Mouse (Mus musculus) spleen, adult 2 months (tissue): Measurements from ENCODE around the gene Gm40193. TPM values are rescaled to one million over a fixed set of nuclear protein-coding genes. Genes with fewer than 3 reads are reported as not detected.
A peak's percentile ranks its signal among the peaks of the same experiment; 100 is the strongest.
"Not testable (repeated sequence)": the region's sequence is repeated elsewhere in the genome, so short reads cannot be mapped to it uniquely, and the experiment has no call there.

ENCODE experiments used
- DNase-seq, 2 experiments: peaks; one replicate each; pipeline versions ENCODE4 v3.0.0 to v3.0.0-alpha.2; 2012 to 2021; ENCODE audit warnings: low spot score in 2 of 2, low read depth in 1 of 2
- H3K27ac ChIP-seq: fragments of 200-500 bp; 2 replicates; pipeline ENCODE4 v1.5.1; 2012; ENCODE audit warnings: low read length, inconsistent platforms; ENCODE audit not compliant: insufficient read depth
- H3K27me3 ChIP-seq: fragments of 200-500 bp; 2 replicates; pipeline ENCODE4 v1.6.1; 2012; ENCODE audit warnings: mild to moderate bottlenecking, moderate library complexity, low read length, inconsistent platforms; ENCODE audit not compliant: control insufficient read depth, insufficient read depth
- H3K36me3 ChIP-seq: fragments of 200-500 bp; 2 replicates; pipeline ENCODE4 v1.6.1; 2012; ENCODE audit warnings: mild to moderate bottlenecking, low read length, inconsistent platforms; ENCODE audit not compliant: control insufficient read depth, insufficient read depth
- H3K4me1 ChIP-seq: fragments of 200-500 bp; 2 replicates; pipeline ENCODE4 v1.6.1; 2011; ENCODE audit warnings: inconsistent platforms; ENCODE audit not compliant: control insufficient read depth, insufficient read depth, insufficient read length
- H3K4me3 ChIP-seq: fragments of 200-500 bp; 2 replicates; pipeline ENCODE4 v1.5.1; 2011; ENCODE audit warnings: mild to moderate bottlenecking, inconsistent platforms; ENCODE audit not compliant: insufficient read depth, insufficient read length; ENCODE audit errors: extremely low read depth
- CTCF ChIP-seq: fragments of 200-500 bp; IDR thresholded peaks from 2 replicates; pipeline ENCODE4 v1.5.1; 2011; ENCODE audit warnings: mild to moderate bottlenecking, inconsistent platforms; ENCODE audit not compliant: insufficient read depth, insufficient read length, insufficient replicate concordance; ENCODE audit errors: extremely low read depth
- POLR2A ChIP-seq: fragments of 200-500 bp; IDR thresholded peaks from 2 replicates; pipeline ENCODE4 v1.6.1; 2011; ENCODE audit warnings: low read depth, low read length, inconsistent platforms
- WGBS: fragments of 180-500 bp; shearing (Covaris S2); methylation state at CpG from one replicate; pipeline ENCODE4 v1.1.7; 2018; 5-methylcytosine and 5-hydroxymethylcytosine counted together
- polyA plus RNA-seq: library from polyadenylated mRNA; depleted of rRNA; stranded (reverse); fragments of >200 nt; gene quantifications from 2 replicates; pipeline ENCODE4 v1.2.3, GENCODE M21; 2012

Gm40193 gene
- polyA plus RNA-seq, 1 experiment = not detected

DNA sequence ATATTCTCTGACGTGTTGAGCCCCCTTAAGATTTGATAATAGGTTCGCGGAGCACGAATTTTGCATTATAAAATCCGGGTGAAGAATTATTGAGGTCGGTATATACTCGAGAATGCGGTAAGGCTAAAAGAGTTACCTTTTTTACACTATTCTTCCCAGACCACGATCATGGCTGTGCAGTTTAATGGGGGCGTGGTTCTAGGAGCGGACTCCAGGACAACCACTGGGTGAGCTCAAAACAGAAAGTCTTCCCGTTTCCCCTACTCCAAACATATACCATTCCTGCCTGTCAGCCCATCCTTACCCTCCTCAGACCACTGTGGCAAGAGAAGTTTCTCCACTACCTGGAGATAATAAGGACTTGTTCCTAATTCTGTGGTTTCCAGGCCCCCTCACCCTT, 7.0 kb downstream of the Gm40193 start:
- TF ChIP-seq POLR2A = no peak
- no peak for TF ChIP-seq CTCF
- 4% methylated on average over 12 of the region's 12 CpGs for WGBS
- peaks cover 17% of the 10 kb centered on the region for H3K36me3 ChIP-seq
- no peak overlapping the region for H3K27ac ChIP-seq
- H3K4me3 ChIP-seq = peak overlapping the region; percentile 96
- DNase-seq = no peak
- no peaks in the 10 kb centered on the region for H3K27me3 ChIP-seq
- H3K4me1 ChIP-seq = no peaks in the 10 kb centered on the region

DNA sequence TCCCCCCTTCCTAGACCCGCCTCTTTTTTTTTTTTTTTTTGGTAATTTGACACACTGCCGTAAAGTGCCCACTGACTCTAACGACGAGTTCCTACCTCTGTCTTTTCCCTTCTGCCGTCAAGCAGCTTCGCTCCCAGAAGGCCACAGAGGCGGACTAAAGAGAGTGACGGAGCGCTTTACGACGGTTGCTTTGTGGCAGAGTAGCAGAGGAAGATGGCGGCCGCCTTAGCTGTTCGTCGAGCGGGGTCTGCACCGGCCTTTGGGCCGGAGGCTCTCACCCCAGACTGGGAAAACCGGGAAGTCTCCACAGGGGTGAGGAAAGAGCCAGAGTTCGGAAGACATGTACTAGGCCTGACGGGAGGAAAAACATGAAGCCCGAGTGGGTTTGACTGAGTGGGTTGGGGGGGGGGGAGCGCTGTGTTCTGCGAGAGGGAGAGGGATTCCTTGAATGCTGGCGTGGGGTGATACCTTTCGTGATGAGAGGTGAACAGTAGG, 7.5 kb downstream of the Gm40193 start, which contains the start of gene Psmb6:
TSS of gene Psmb6 (plus strand) at position 184 of the 495 bp plus-strand sequence.
- peak; percentile 90 to 95 for DNase-seq
- no peak within 1 kb of the TSS; the same call in 1 of the 2 replicates for H3K27ac ChIP-seq
- no peaks in the 10 kb centered on the region for H3K27me3 ChIP-seq
- H3K4me1 ChIP-seq = no peaks in the 10 kb centered on the region
- TF ChIP-seq CTCF (no peak), POLR2A (peak; percentile 83)
- under 1% methylated on average over 25 of the region's 26 CpGs for WGBS
- peak within 1 kb of the TSS; percentile 96 for H3K4me3 ChIP-seq
- H3K36me3 ChIP-seq = peaks cover 17% of the 10 kb centered on the region

DNA sequence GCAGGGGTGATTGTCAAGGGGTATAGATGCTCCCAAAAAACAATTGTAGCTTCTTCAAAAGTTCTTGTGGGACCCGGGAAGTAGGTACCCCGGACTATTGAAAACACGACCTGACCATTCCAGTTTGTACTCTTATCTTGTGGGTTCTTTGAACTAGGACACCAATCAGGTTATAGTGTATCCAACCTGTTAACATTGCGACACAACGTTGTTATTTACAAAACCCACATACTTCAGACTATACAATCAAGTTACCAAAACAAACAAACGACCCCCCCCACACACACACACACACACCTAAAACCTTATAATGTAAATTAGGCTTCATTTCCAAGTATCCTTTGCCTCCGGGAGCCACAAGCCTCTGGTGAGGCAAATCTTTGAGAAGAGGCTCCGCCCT, 8.0 kb downstream of the Gm40193 start:
- WGBS = 5% methylated on average over 8 of the region's 8 CpGs
- Histone ChIP-seq H3K36me3 (peaks cover 17% of the 10 kb centered on the region), H3K4me3 (peak overlapping the region; percentile 17; the same call in 1 of the 2 replicates), H3K4me1 (no peaks in the 10 kb centered on the region), H3K27ac (no peak overlapping the region), H3K27me3 (no peaks in the 10 kb centered on the region)
- TF ChIP-seq CTCF (no peak), POLR2A (no peak)
- no peak for DNase-seq

DNA sequence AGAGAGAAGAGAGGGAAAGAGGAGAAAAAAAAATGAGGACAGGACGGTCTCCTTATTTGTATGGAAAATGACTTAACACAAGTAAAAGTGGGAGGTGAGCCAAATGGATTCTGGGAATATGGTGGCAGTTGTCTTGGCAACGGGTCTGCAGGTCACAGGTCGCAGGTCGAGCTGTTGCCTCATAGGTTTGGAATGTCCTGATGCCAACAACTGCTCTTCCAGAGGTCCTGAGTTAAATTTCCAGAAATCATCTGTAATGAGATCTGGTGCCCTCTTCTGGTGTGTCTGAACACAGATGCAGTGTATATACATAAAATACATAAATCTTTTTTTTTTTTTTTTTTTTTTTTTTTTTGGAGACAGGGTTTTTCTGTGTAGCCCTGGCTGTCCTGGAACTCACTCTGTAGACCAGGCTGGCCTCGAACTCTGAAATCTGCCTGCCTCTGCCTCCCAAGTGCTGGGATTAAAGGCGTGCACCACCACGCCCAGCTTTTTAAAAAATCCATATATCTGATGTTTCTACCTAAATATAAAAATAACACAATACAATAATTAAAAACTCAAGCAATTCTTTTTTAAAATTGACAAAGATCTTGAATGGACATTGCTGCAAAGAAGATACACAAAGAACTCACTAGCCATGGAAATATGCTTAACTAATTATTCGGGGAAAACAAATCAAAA, 9.3 kb downstream of the Gm40193 start:
- peaks cover 17% of the 10 kb centered on the region for H3K36me3 ChIP-seq
- WGBS = 93% methylated on average over 8 of the region's 8 CpGs
- not testable (repeated sequence) for H3K27ac ChIP-seq, H3K4me3 ChIP-seq, H3K4me1 ChIP-seq, DNase-seq, H3K27me3 ChIP-seq

DNA sequence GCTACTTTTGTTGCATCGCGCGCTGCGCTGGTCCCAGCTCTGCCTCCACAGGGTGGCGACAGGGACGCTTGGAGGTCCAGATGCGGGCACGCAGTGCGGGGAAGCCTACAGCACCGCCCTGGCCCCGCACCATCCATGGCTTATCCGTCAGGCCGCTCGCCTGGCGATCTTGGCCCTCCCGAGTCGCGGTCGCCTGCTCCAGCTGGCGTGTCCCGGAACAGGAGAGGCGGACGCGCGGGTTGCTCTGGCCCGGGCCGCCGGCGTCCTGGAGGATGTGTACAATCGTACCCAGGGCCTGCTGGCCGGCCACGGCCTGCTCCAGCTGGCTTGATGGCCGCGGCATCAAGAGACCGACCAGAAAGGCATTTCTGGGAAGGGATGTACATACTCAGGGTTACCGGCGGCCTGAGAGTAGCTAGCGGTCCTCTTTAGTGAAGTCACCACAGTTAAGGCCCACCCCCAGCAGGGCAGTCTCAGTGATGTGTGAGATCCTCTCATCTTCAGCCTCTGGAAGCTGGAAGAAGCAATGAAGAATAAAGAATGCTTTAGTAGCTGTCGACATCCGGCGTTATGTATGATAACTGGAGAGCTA, 12.5 kb downstream of the Gm40193 start:
- no peaks in the 10 kb centered on the region for H3K36me3 ChIP-seq
- H3K4me3 ChIP-seq = no peak overlapping the region
- H3K4me1 ChIP-seq = no peaks in the 10 kb centered on the region
- DNase-seq = no peak
- 82% methylated on average over 41 of the region's 41 CpGs for WGBS
- TF ChIP-seq CTCF (no peak), POLR2A (no peak)
- H3K27ac ChIP-seq = 0 out of 2 replicates have a peak overlapping the region, but pooled peaks have one; percentile 17
- no peaks in the 10 kb centered on the region for H3K27me3 ChIP-seq

DNA sequence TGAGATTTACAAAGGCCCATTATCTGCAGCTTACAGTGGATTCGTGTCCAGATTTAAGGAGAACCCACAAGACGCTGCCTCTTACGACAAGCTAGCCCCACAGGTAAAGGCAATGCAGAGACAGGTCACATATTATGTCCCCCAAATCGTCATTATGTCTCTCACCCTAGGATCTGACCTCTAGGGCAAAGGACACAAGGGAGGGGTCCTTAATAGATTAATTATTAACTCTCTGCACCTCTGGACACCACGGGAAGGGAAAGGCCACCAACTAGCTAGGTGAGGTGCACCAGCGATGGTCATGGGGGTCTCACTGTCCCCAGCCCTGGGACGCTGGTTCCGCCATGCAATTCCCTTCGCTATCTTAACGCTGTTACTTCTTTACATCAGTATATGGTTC, 13.8 kb downstream of the Gm40193 start, which contains the start of gene Gltpd2:
TSS of gene Gltpd2 (plus strand) at position 274 of the 400 bp plus-strand sequence.
- H3K27ac ChIP-seq = no peak within 1 kb of the TSS

DNA sequence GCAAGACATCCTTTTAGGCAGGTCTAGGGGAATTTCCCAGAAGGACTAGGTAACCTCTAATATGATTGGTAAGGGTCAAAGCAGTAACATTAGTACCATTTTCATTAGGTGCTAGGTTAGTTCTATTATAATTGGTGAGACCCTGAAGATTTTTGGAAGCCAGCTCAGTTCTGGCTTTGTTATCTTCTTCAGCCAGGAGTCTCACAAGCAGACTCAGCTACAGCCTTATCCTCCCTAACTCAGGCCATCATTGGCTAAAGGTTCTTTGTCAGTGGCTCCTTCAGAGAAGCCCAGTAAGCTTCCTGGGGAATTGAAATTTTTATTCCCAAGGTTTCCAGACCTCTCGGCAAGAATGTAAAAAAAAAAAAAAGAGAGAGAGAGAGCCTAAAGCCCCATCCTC, 14.3 kb downstream of the Gm40193 start:
- no peak overlapping the region for H3K4me3 ChIP-seq
- no peak for TF ChIP-seq CTCF
- no peak for TF ChIP-seq POLR2A
- H3K27ac ChIP-seq = no peak overlapping the region
- no peak for DNase-seq
- H3K4me1 ChIP-seq = no peaks in the 10 kb centered on the region
- H3K36me3 ChIP-seq = no peaks in the 10 kb centered on the region
- WGBS = 77% methylated on average over 1 of the region's 1 CpGs
- H3K27me3 ChIP-seq = no peaks in the 10 kb centered on the region

More for the DNA sequence above, 13.8 kb downstream of the Gm40193 start, which contains the start of gene Gltpd2:
- no peaks in the 10 kb centered on the region for H3K4me1 ChIP-seq
- no peak within 1 kb of the TSS for H3K4me3 ChIP-seq
- WGBS = 89% methylated on average over 10 of the region's 10 CpGs
- no peak for DNase-seq
- no peaks in the 10 kb centered on the region for H3K36me3 ChIP-seq
- H3K27me3 ChIP-seq = no peaks in the 10 kb centered on the region
- TF ChIP-seq CTCF = no peak
- no peak for TF ChIP-seq POLR2A
